Mouse (Mus musculus): ENCODE measurements around the gene Cd63. TPM values are rescaled to one million over a fixed set of nuclear protein-coding genes. Genes with fewer than 3 reads are reported as not detected.

Gene Cd63
- total RNA-seq (2014; fragmentation: Nextera tagmentation), result 139 and 203 TPM in 2 replicates
- total RNA-seq (2017), result 123 and 185 TPM in 2 replicates

GRCm38 (mm10) chr10:128900698-128901097 lies at the start of gene Cd63:
Cd63 (plus strand) TSS chr10:128900989.
- peak; percentile 26 for ATAC-seq (replicated peaks; ENCODE audit: poor library complexity, severe bottlenecking)

GRCm38 (mm10) chr10:128861176-128861575 lies 39.6 kb upstream of the Cd63 start:
- ATAC-seq (replicated peaks; ENCODE audit: poor library complexity, severe bottlenecking), result peak; percentile 48

- no peak; the same call in 1 of the 2 replicates for ATAC-seq (replicated peaks; ENCODE audit: poor library complexity, severe bottlenecking)
These were observed 34.7 kb upstream of the Cd63 start for GRCm38 (mm10) chr10:128866042-128866441.

GRCm38 (mm10) chr10:128866518-128866917 lies 34.3 kb upstream of the Cd63 start:
- no peak for ATAC-seq (replicated peaks; ENCODE audit: poor library complexity, severe bottlenecking)

GRCm38 (mm10) chr10:128870341-128870740 lies 30.4 kb upstream of the Cd63 start:
- ATAC-seq (replicated peaks; ENCODE audit: poor library complexity, severe bottlenecking), result no peak

GRCm38 (mm10) chr10:128878291-128878690 lies 22.5 kb upstream of the Cd63 start:
- ATAC-seq (replicated peaks; ENCODE audit: poor library complexity, severe bottlenecking), result no peak

GRCm38 (mm10) chr10:128878811-128879210 lies 22.0 kb upstream of the Cd63 start:
- ATAC-seq (replicated peaks; ENCODE audit: poor library complexity, severe bottlenecking), result no peak

- no peak for ATAC-seq (replicated peaks; ENCODE audit: poor library complexity, severe bottlenecking)
These were observed 18.7 kb upstream of the Cd63 start for GRCm38 (mm10) chr10:128882067-128882466.

- ATAC-seq (replicated peaks; ENCODE audit: poor library complexity, severe bottlenecking), result 0 out of 2 replicates have a peak, but pooled peaks have one; percentile 20
These were observed 11.6 kb upstream of the Cd63 start for GRCm38 (mm10) chr10:128888941-128889827.

- ATAC-seq (replicated peaks; ENCODE audit: poor library complexity, severe bottlenecking), result no peak
These were observed 10.9 kb upstream of the Cd63 start for GRCm38 (mm10) chr10:128889846-128890245.

GRCm38 (mm10) chr10:128890383-128891295 lies 10.2 kb upstream of the Cd63 start:
- peak; percentile 22 for ATAC-seq (replicated peaks; ENCODE audit: poor library complexity, severe bottlenecking)

- peak; percentile 25; the same call in 1 of the 2 replicates for ATAC-seq (replicated peaks; ENCODE audit: poor library complexity, severe bottlenecking)
These were observed 9.3 kb upstream of the Cd63 start, which contains the start of gene Gdf11 for GRCm38 (mm10) chr10:128891296-128892094. Gdf11 (minus strand) TSS chr10:128891718.

GRCm38 (mm10) chr10:128892246-128892645 lies 8.5 kb upstream of the Cd63 start:
- ATAC-seq (replicated peaks; ENCODE audit: poor library complexity, severe bottlenecking), result no peak

- peak; percentile 59 for ATAC-seq (replicated peaks; ENCODE audit: poor library complexity, severe bottlenecking)
These were observed 5.4 kb upstream of the Cd63 start for GRCm38 (mm10) chr10:128895437-128895836.

- peak; percentile 18 for ATAC-seq (replicated peaks; ENCODE audit: poor library complexity, severe bottlenecking)
These were observed 4.7 kb upstream of the Cd63 start for GRCm38 (mm10) chr10:128895952-128896693.

- no peak for ATAC-seq (replicated peaks; ENCODE audit: poor library complexity, severe bottlenecking)
These were observed 4.0 kb upstream of the Cd63 start for GRCm38 (mm10) chr10:128896807-128897206.

GRCm38 (mm10) chr10:128897501-128897900 lies 3.3 kb upstream of the Cd63 start:
- no peak for ATAC-seq (replicated peaks; ENCODE audit: poor library complexity, severe bottlenecking)

- ATAC-seq (replicated peaks; ENCODE audit: poor library complexity, severe bottlenecking), result peak; percentile 62
These were observed 864 bp upstream of the Cd63 start for GRCm38 (mm10) chr10:128899759-128900490.
